Mouse (Mus musculus) urinary bladder, postnatal 25 days (tissue): Measurements from ENCODE around the gene Olfr992.
"Not testable (repeated sequence)": the region's sequence is repeated elsewhere in the genome, so short reads cannot be mapped to it uniquely, and the experiment has no call there.

Source experiments
- DNase-seq: peaks from one replicate; pipeline ENCODE4 v3.0.0; 2022; ENCODE audit warnings: low spot score

The Olfr992 gene

GRCm38 (mm10) chr2:85409369-85409768 is at the start of gene Olfr992:
Olfr992 (minus strand) TSS chr2:85409469.
- no peak for DNase-seq

- DNase-seq, result no peak
These were observed 34.3 kb upstream of the Olfr992 start, which contains the start of gene Olfr995 for GRCm38 (mm10) chr2:85443539-85443938. Olfr995 (minus strand) TSS chr2:85443639.

GRCm38 (mm10) chr2:85442546-85442945 is 33.3 kb upstream of the Olfr992 start:
- DNase-seq, result no peak

GRCm38 (mm10) chr2:85436351-85436750 is 27.1 kb upstream of the Olfr992 start, which contains the start of gene Olfr994:
Olfr994 (minus strand) TSS chr2:85436451.
- no peak for DNase-seq

GRCm38 (mm10) chr2:85425893-85426292 is 16.6 kb upstream of the Olfr992 start:
- DNase-seq, result no peak

- no peak for DNase-seq
These were observed 5.5 kb upstream of the Olfr992 start, which contains the start of gene Olfr993 for GRCm38 (mm10) chr2:85414777-85415176. Olfr993 (minus strand) TSS chr2:85414877.

GRCm38 (mm10) chr2:85363127-85363526 is 46.1 kb downstream of the Olfr992 start, which contains the start of gene Olfr988:
Olfr988 (minus strand) TSS chr2:85363227.
- not testable (repeated sequence) for DNase-seq
